Mouse (Mus musculus): Measurements from ENCODE around the gene Tmem53. TPM values are rescaled to one million over a fixed set of nuclear protein-coding genes. Genes with fewer than 3 reads are reported as not detected.

The Tmem53 gene
- total and polyA plus RNA-seq, 3 experiments: 0.65 to 1.3 TPM; not detected in 1

- H3K9me3 ChIP-seq (replicated peaks; ENCODE audit: insufficient read depth, low read length): no peaks in the 10 kb centered on the region
- TF ChIP-seq GATA1 (IDR thresholded peaks at IDR 0.05; ENCODE audit: low read depth, low read length) (no peak), GABPA (IDR thresholded peaks at IDR 0.05; ENCODE audit: low read depth, low read length) (no peak), ELF1 (IDR thresholded peaks at IDR 0.05; ENCODE audit: low read depth, low read length) (no peak), RAD21 (IDR thresholded peaks at IDR 0.05; ENCODE audit: low read depth, low read length) (no peak), MAZ (IDR thresholded peaks at IDR 0.05; ENCODE audit: low read depth, low read length) (no peak), NRF1 (IDR thresholded peaks at IDR 0.05; ENCODE audit: insufficient read depth, low read depth, low read length, poor library complexity, severe bottlenecking) (no peak), CHD1 (IDR thresholded peaks at IDR 0.05; ENCODE audit: low read depth, low read length) (no peak), CHD2 (IDR thresholded peaks at IDR 0.05; ENCODE audit: low read length) (no peak), MYC (IDR thresholded peaks at IDR 0.05; ENCODE audit: low read depth, low read length) (no peak), ETS1 (IDR thresholded peaks at IDR 0.05; ENCODE audit: low read depth, low read length) (no peak)
- H3K4me3 ChIP-seq (ENCODE audit: control insufficient read depth in 1 of 2, insufficient read depth in 1 of 2, low read depth in 2 of 2, low read length in 2 of 2): no peak overlapping the region
- no peaks in the 10 kb centered on the region for H3K79me2 ChIP-seq (ENCODE audit: control insufficient read depth, insufficient read depth, low read length, poor library complexity)
- no peaks in the 10 kb centered on the region for H3K36me3 ChIP-seq (ENCODE audit: control insufficient read depth in 1 of 2, insufficient read depth in 2 of 2, low read length in 2 of 2)
- H3K27ac ChIP-seq (ENCODE audit: control insufficient read depth, low read depth, low read length): no peak overlapping the region
- DNase-seq (ENCODE audit: low read depth, low spot score): no peak
- no peak overlapping the region for H3K9ac ChIP-seq (ENCODE audit: control insufficient read depth, low read depth, low read length, poor library complexity, severe bottlenecking)
- peaks cover 0 to 3% of the 10 kb centered on the region in 2 experiments; a peak in 1 of 4 replicates for H3K27me3 ChIP-seq (ENCODE audit: control insufficient read depth in 1 of 2, insufficient read depth in 2 of 2, low read length in 2 of 2)
- H3K4me1 ChIP-seq (ENCODE audit: control insufficient read depth in 1 of 2, insufficient read depth in 2 of 2, low read length in 2 of 2): no peaks in the 10 kb centered on the region
Measured at GRCm38 (mm10) chr4:117305461-117305860, 53.7 kb downstream of the Tmem53 start.

GRCm38 (mm10) chr4:117307270-117307669 is 55.5 kb downstream of the Tmem53 start:
- Histone ChIP-seq H3K27ac (ENCODE audit: control insufficient read depth, low read depth, low read length) (no peak overlapping the region), H3K27me3 (ENCODE audit: control insufficient read depth in 1 of 2, insufficient read depth in 2 of 2, low read length in 2 of 2) (peaks cover 0 to 3% of the 10 kb centered on the region in 2 experiments; a peak in 1 of 4 replicates), H3K4me1 (ENCODE audit: control insufficient read depth in 1 of 2, insufficient read depth in 2 of 2, low read length in 2 of 2) (peaks cover 6 to 10% of the 10 kb centered on the region in 2 experiments), H3K4me3 (ENCODE audit: control insufficient read depth in 1 of 2, insufficient read depth in 1 of 2, low read depth in 2 of 2, low read length in 2 of 2) (no peak overlapping the region), H3K9ac (ENCODE audit: control insufficient read depth, low read depth, low read length, poor library complexity, severe bottlenecking) (no peak overlapping the region), H3K36me3 (ENCODE audit: control insufficient read depth in 1 of 2, insufficient read depth in 2 of 2, low read length in 2 of 2) (peaks cover 0 to 7% of the 10 kb centered on the region in 2 experiments; a peak in 2 of 4 replicates), H3K79me2 (ENCODE audit: control insufficient read depth, insufficient read depth, low read length, poor library complexity) (no peaks in the 10 kb centered on the region), H3K9me3 (replicated peaks; ENCODE audit: insufficient read depth, low read length) (no peaks in the 10 kb centered on the region)
- no peak for DNase-seq (ENCODE audit: low read depth, low spot score)
- TF ChIP-seq RAD21 (IDR thresholded peaks at IDR 0.05; ENCODE audit: low read depth, low read length): no peak
- TF ChIP-seq GABPA (IDR thresholded peaks at IDR 0.05; ENCODE audit: low read depth, low read length): no peak
- TF ChIP-seq TBP (IDR thresholded peaks at IDR 0.05; ENCODE audit: low read depth, low read length): no peak
- TF ChIP-seq POLR2AphosphoS2 (IDR thresholded peaks at IDR 0.05; ENCODE audit: low read length): no peak
- no peak for TF ChIP-seq SIN3A (IDR thresholded peaks at IDR 0.05; ENCODE audit: low read length)
- TF ChIP-seq GATA1 (IDR thresholded peaks at IDR 0.05; ENCODE audit: low read depth, low read length): no peak
- no peak for TF ChIP-seq KAT2A (conservative IDR thresholded peaks at IDR 0.05; ENCODE audit: low read depth, low read length)
- TF ChIP-seq USF2 (IDR thresholded peaks at IDR 0.05; ENCODE audit: borderline replicate concordance in 1 of 2, insufficient read depth in 1 of 2, low read depth in 1 of 2, low read length in 2 of 2): no peak
- TF ChIP-seq POLR2AphosphoS5 (IDR thresholded peaks at IDR 0.05; ENCODE audit: borderline replicate concordance, low read depth, low read length): no peak
- TF ChIP-seq ZC3H11A (IDR thresholded peaks at IDR 0.05; ENCODE audit: low read depth, low read length): no peak
- no peak for TF ChIP-seq MAFK (IDR thresholded peaks at IDR 0.05; ENCODE audit: borderline replicate concordance, low read depth, low read length)
